Mouse (Mus musculus) heart, embryonic 14.5 days (tissue): Measurements from ENCODE around the gene Gm12185. TPM values are rescaled to one million over a fixed set of nuclear protein-coding genes. Genes with fewer than 3 reads are reported as not detected.
"Not testable (repeated sequence)": the region's sequence is repeated elsewhere in the genome, so short reads cannot be mapped to it uniquely, and the experiment has no call there.

Experiments used
- ATAC-seq: fragments of 200-750 bp; cut with Nextera tagmentation; 2 replicates; pipeline ENCODE4 v1.8.0; 2017; ENCODE audit warnings: low read depth, moderate TSS enrichment; ENCODE audit not compliant: insufficient number of reproducible peaks, insufficient read depth, low FRiP score
- H3K27ac ChIP-seq, 2 experiments: fragments of 200-500 bp in 1 of 2; fragments of 300-500 bp in 1 of 2; sonication (generic) in 1 of 2; replicated peaks in 1 of 2; 2 replicates each; pipeline ENCODE4 v1.5.1; 2012 to 2014; ENCODE audit warnings: low read depth in 2 of 2, low read length in 2 of 2, control low read depth in 1 of 2, mild to moderate bottlenecking in 1 of 2, mixed read lengths in 1 of 2; ENCODE audit not compliant: control insufficient read depth in 1 of 2, insufficient read depth in 1 of 2
- H3K27me3 ChIP-seq: fragments of 300-500 bp; sonication (generic); 2 replicates; pipeline ENCODE4 v1.6.1; 2014; ENCODE audit warnings: mild to moderate bottlenecking, low read length, control low read depth; ENCODE audit not compliant: control insufficient read depth, insufficient read depth
- H3K36me3 ChIP-seq: fragments of 300-500 bp; sonication (generic); 2 replicates; pipeline ENCODE4 v1.6.1; 2014; ENCODE audit warnings: mild to moderate bottlenecking, control low read depth, low read length, mixed read lengths; ENCODE audit not compliant: control insufficient read depth, insufficient read depth
- H3K4me1 ChIP-seq, 2 experiments: fragments of 200-500 bp in 1 of 2; fragments of 300-500 bp in 1 of 2; sonication (generic) in 1 of 2; 2 replicates each; pipeline ENCODE4 v1.6.1; 2012 to 2014; ENCODE audit warnings: low read length in 2 of 2, control low read depth in 1 of 2, mixed read lengths in 1 of 2; ENCODE audit not compliant: control insufficient read depth in 2 of 2, insufficient read depth in 2 of 2
- H3K4me2 ChIP-seq: fragments of 300-500 bp; sonication (generic); 2 replicates; pipeline ENCODE4 v1.6.1; 2014; ENCODE audit warnings: mild to moderate bottlenecking, low read length
- H3K4me3 ChIP-seq, 2 experiments: fragments of 200-500 bp in 1 of 2; fragments of 300-500 bp in 1 of 2; sonication (generic) in 1 of 2; 2 replicates each; pipeline ENCODE4 v1.5.1; 2012 to 2014; ENCODE audit warnings: low read length in 2 of 2, mild to moderate bottlenecking in 2 of 2, control low read depth in 1 of 2, low read depth in 1 of 2, moderate library complexity in 1 of 2; ENCODE audit not compliant: control insufficient read depth in 1 of 2, insufficient read depth in 1 of 2
- H3K9ac ChIP-seq: fragments of 300-500 bp; sonication (generic); 2 replicates; pipeline ENCODE4 v1.6.1; 2014; ENCODE audit warnings: mild to moderate bottlenecking, low read length
- H3K9me3 ChIP-seq: fragments of 300-500 bp; sonication (generic); 2 replicates; pipeline ENCODE4 v1.6.1; 2016; ENCODE audit warnings: low read length, control low read depth; ENCODE audit not compliant: control insufficient read depth
- WGBS: fragments of 180-500 bp; shearing (Covaris S2); extraction: QIAGEN DNeasy Blood & Tissue Kit; methylation state at CpG from one replicate; pipeline ENCODE4 v1.1.7; 2014; 5-methylcytosine and 5-hydroxymethylcytosine counted together
- polyA plus RNA-seq: library from polyadenylated mRNA; unstranded; fragments of >200 nt; fragmentation: Nextera tagmentation; extraction: Ambion mirVana; gene quantifications from 2 replicates; pipeline ENCODE4 v1.2.1, GENCODE M21; 2014

Gene Gm12185
- polyA plus RNA-seq, 1 experiment from 2014 or later = not detected

DNA sequence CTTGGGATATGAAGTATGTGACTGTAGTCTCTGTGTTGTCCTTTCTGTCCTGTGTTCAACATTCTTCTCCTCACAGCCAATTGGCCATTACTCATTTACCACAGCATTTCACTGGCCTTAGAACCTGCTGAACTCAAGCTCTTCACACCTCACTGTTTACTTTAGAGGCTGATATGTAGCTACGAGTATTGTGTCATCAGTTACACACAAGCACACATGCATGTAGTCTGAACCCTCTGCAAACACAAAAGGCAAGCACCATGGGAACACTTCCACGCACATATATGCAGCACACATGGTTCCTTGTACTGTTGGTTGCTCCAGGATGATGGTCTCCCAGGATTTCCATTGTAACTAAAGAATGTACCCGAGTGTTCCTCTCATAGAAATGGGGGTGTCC is 56.7 kb downstream of the Gm12185 start:
- H3K4me2 ChIP-seq, ATAC-seq, H3K9ac ChIP-seq, H3K4me3 ChIP-seq, H3K36me3 ChIP-seq, H3K27ac ChIP-seq, H3K9me3 ChIP-seq, H3K4me1 ChIP-seq, H3K27me3 ChIP-seq: not testable (repeated sequence)
- no CpG with 5 or more reads among the region's 3 CpGs for WGBS

DNA sequence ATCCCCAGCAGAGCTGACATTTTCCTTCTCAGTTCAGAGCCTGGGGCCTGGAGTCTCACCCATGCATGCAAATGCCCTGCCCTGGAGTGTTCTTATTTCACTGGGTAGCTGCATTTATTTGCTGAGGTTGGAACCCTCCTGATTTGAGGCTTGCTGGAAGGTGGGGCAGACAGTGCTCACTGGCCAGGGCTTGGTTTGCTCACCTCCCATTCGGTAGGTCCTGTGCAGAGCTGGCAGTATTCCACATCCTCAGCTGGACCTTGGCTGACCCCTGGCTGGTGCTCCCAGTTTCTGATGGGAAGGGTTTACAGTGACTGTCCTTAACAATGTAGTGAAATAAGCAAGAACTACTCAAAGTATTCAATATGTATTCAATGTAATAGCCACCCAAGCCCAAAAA is 58.1 kb downstream of the Gm12185 start:
- not testable (repeated sequence) for H3K27me3 ChIP-seq, H3K27ac ChIP-seq, H3K9ac ChIP-seq, H3K4me2 ChIP-seq, H3K9me3 ChIP-seq, ATAC-seq, H3K4me3 ChIP-seq, H3K4me1 ChIP-seq, H3K36me3 ChIP-seq
- WGBS = 50% methylated on average over 1 of the region's 1 CpGs

DNA sequence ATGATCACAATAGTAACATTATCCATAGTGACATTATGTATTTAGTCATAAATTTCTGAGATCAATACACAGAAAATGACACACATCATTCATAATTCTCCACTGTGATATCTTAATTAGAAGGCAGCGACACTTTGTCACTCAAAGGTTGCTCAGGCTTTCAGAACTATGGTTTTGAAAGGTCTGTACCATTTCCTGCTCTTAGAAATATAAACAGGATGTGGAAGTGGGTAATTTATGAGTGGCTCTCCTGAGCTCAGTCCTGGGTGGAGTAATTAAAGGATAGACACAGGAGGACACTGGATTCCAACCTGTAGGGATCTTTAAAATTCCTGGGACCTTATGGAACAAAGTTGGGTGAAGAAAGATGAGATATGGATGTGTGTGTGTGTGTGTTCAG is 58.6 kb downstream of the Gm12185 start:
- H3K27me3 ChIP-seq, ATAC-seq, H3K27ac ChIP-seq, H3K4me2 ChIP-seq, H3K9me3 ChIP-seq, H3K36me3 ChIP-seq, H3K9ac ChIP-seq, H3K4me3 ChIP-seq, H3K4me1 ChIP-seq: not testable (repeated sequence)
- 52% methylated on average over 1 of the region's 1 CpGs for WGBS

DNA sequence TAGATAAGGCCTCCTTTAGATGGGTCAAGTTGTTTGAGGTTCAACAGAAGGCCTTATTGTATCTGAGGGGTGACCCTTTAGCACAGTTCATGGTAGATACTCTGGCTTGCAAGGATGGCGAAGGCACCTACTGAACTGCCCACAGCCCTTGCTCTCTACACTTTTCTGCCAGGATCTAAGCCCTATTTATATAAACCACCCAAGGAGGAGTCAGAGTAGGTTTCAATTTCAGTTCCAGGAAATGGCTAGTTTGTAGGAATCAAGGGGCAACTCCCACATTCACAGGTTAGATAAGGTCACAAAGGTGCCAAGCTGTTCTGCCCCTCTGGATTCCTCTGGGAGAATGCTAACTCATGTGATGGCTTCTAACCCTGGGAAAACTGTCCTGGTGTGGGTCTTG is 64.0 kb downstream of the Gm12185 start:
- not testable (repeated sequence) for H3K36me3 ChIP-seq, H3K4me2 ChIP-seq, H3K9me3 ChIP-seq, H3K27me3 ChIP-seq, H3K4me1 ChIP-seq, ATAC-seq, H3K4me3 ChIP-seq, H3K9ac ChIP-seq, H3K27ac ChIP-seq
- WGBS = 94% methylated on average over 1 of the region's 1 CpGs

DNA sequence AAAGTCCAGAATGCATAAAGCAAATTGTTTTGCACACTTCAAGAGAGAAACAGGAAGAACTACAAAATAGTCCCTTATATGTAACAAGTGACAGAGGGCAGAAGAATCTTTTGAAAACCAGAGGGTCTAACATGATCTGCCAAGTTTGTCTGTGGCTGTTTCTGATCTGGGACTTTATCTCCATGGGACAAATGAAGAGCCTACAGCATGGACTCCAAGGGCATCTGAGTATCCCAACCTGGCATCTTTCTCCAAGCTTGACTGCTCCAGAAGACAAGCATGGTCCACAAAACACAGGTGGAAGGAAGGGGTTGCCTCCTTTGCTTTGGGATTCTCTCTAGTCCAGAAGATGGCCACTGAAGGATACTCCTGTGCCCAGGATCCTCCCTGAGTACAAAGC is 65.6 kb downstream of the Gm12185 start:
- H3K4me2 ChIP-seq, H3K9me3 ChIP-seq, H3K36me3 ChIP-seq, H3K4me3 ChIP-seq, H3K27ac ChIP-seq, H3K4me1 ChIP-seq, ATAC-seq, H3K27me3 ChIP-seq, H3K9ac ChIP-seq: not testable (repeated sequence)

DNA sequence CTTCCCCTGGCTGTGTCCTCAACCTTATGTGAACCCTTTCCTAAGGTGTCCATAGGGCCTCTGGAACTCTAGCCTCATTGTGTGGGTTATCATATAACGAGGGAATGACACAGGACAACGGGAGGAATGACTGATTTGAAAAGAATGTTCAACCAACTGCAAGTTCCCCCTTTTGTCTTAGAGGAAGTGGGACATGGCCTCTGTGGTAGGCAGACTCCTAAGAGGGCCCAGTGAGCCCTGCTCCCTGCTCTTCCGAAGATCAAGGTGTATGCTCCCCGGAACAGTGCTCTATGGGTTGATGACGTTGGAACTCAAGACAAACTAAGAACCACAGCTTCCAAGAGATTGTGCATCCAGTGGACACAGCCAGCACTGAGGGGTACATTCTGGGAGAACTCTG is 68.2 kb downstream of the Gm12185 start:
- H3K4me1 ChIP-seq, ATAC-seq: not testable (repeated sequence)
- 68% methylated on average over 5 of the region's 5 CpGs for WGBS

DNA sequence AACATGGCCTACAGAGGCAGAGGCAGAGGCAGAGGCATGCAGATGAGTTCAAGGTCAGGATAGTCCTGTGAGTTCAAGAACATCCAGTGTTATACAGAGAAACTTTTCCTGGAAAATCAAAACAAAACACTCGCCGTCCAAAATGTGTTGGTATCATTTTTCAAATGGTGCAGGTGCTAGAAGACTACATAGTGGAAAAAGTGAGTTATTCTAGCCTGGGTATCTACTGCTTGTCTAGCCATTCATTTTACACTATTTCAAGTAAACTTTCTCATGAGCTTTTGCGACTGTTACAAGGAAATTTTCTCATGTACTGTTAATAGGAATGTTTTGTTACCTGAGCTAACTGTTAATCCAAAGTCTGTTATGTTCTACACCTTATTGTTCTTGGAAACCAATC is 73.6 kb downstream of the Gm12185 start:
- 70% methylated on average over 3 of the region's 3 CpGs for WGBS
- H3K4me2 ChIP-seq = no peak overlapping the region
- no peaks in the 10 kb centered on the region for H3K27me3 ChIP-seq
- H3K4me3 ChIP-seq = no peak overlapping the region
- no peak overlapping the region for H3K9ac ChIP-seq
- H3K36me3 ChIP-seq = no peaks in the 10 kb centered on the region
- no peaks in the 10 kb centered on the region for H3K4me1 ChIP-seq
- no peak for ATAC-seq
- no peaks in the 10 kb centered on the region for H3K9me3 ChIP-seq
- H3K27ac ChIP-seq = no peak overlapping the region

More for the DNA sequence above, 68.2 kb downstream of the Gm12185 start:
- H3K27ac ChIP-seq, H3K4me3 ChIP-seq, H3K27me3 ChIP-seq, H3K9ac ChIP-seq, H3K9me3 ChIP-seq, H3K36me3 ChIP-seq, H3K4me2 ChIP-seq: not testable (repeated sequence)

DNA sequence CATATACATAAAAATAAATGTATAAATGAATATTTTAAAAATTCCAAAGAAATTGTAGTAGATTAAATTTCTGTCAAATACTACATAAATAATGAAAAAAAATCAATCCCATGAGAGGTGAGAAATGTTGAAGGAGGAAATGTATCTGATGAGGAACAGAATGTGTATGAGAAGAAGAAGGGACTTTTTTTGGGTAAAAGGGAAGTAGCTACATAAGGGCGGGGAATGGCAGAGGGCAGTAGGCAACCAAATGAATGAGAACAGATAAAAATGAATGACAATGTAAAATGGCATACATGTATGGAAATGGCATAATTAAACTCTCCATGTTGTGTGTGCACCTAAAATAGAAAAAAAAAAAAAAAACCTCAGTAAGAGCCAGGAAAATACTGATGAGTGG is 78.4 kb downstream of the Gm12185 start:
- ATAC-seq = no peak
- 84% methylated on average over 1 of the region's 1 CpGs for WGBS
- no peak overlapping the region for H3K27ac ChIP-seq

More for the DNA sequence above, 78.4 kb downstream of the Gm12185 start:
- Histone ChIP-seq H3K4me1 (no peaks in the 10 kb centered on the region), H3K4me2 (no peak overlapping the region), H3K9me3 (no peaks in the 10 kb centered on the region), H3K36me3 (no peaks in the 10 kb centered on the region), H3K9ac (no peak overlapping the region), H3K4me3 (no peak overlapping the region), H3K27me3 (no peaks in the 10 kb centered on the region)
